Mouse (Mus musculus): ENCODE data around the gene Ppfia1. TPM values are rescaled to one million over a fixed set of nuclear protein-coding genes. Genes with fewer than 3 reads are reported as not detected.

The Ppfia1 gene
- total RNA-seq, 2 experiments from 2014 or later: 38.2 to 43.0 TPM

GRCm38 (mm10) chr7:144568091-144568490, 14.6 kb upstream of the Ppfia1 start:
- DNase-seq (ENCODE audit: low spot score in 2 of 2): no peak
- Histone ChIP-seq H3K27ac (no peak overlapping the region), H3K4me3 (no peak overlapping the region)
- TF ChIP-seq CTCF (conservative IDR thresholded peaks at IDR 0.05): no peak

DNA sequence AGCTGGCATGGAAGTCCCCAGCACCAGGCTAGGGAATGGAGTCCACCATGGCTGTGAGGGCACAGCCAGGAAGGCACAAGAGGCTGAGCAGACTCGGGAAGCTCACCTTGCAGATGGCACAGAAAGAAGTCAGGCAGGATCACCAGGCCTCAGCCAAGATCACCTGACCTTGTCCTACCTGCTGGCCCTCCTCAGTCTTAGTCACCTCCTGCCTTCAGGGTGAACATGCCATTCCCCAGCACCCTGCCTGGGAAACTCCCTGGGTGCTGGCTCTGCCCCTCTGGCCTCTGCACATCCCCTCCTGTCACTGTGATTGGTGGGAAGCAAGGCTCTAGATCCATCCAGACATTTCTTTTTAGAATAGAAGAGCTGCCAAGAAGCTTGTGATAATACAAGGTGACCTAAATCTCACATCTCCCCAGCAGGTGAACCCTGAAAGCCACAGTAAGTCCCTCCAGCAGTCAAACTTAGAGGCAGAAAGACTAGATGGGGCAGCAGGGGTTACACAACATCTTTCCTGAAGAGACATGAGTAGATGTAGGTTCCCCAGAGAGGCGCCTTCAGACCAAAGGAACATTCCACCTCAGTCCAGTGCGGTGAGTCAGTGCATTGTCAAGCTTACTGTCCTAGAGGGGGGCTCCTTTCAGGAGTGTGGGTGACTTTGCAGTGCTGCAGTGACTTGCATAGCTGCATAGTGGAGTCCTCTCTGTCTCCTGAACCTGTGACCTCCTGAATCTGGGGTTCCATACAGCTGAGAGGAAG, 13.6 kb upstream of the Ppfia1 start:
- no peak overlapping the region for H3K4me3 ChIP-seq
- no peak for DNase-seq (ENCODE audit: low spot score in 2 of 2)
- TF ChIP-seq CTCF (conservative IDR thresholded peaks at IDR 0.05): no peak
- no peak overlapping the region for H3K27ac ChIP-seq

GRCm38 (mm10) chr7:144563456-144564155, 10.1 kb upstream of the Ppfia1 start:
- TF ChIP-seq CTCF (conservative IDR thresholded peaks at IDR 0.05): no peak

DNA sequence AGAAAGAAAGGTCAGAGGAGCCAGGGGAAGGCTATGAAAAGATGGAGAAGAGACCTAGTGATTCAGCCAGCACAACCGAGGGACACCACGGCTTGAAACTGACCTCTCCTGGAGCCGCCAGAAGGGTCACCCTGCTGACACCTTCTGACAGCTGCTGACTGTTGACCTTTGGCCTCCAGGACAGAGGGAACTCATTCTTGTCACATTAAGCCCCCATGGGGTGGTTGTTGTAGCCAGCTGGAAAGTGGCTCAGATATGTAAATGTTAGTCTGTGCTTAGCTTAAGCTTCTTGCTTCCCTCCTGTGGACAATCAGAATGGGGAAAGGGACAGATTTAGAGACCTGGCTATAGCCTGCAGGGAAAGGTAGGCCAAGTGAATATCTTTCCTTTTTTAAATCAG, 8.5 kb upstream of the Ppfia1 start:
- no peak for DNase-seq (ENCODE audit: low spot score in 2 of 2)
- Histone ChIP-seq H3K27ac (no peak overlapping the region), H3K4me3 (no peak overlapping the region)
- no peak for TF ChIP-seq CTCF (conservative IDR thresholded peaks at IDR 0.05)

More at GRCm38 (mm10) chr7:144563456-144564155, 10.1 kb upstream of the Ppfia1 start:
- Histone ChIP-seq H3K4me3 (no peak overlapping the region), H3K27ac (no peak overlapping the region)
- DNase-seq (ENCODE audit: low spot score in 2 of 2): no peak

GRCm38 (mm10) chr7:144560594-144560993, 7.1 kb upstream of the Ppfia1 start:
- DNase-seq (ENCODE audit: low spot score in 2 of 2): no peak
- Histone ChIP-seq H3K27ac (no peak overlapping the region), H3K4me3 (no peak overlapping the region)
- TF ChIP-seq CTCF (conservative IDR thresholded peaks at IDR 0.05): no peak

GRCm38 (mm10) chr7:144558552-144558951, 5.0 kb upstream of the Ppfia1 start:
- H3K4me3 ChIP-seq: no peak overlapping the region
- no peak overlapping the region for H3K27ac ChIP-seq
- peak; percentile 45 for TF ChIP-seq CTCF (conservative IDR thresholded peaks at IDR 0.05)
- DNase-seq (ENCODE audit: low spot score in 2 of 2): no peak

GRCm38 (mm10) chr7:144554123-144554472, 569 bp upstream of the Ppfia1 start:
- no peak for DNase-seq (ENCODE audit: low spot score in 2 of 2)
- H3K27ac ChIP-seq: peak overlapping the region; percentile 92
- TF ChIP-seq CTCF (conservative IDR thresholded peaks at IDR 0.05): no peak
- peak overlapping the region; percentile 85 for H3K4me3 ChIP-seq

DNA sequence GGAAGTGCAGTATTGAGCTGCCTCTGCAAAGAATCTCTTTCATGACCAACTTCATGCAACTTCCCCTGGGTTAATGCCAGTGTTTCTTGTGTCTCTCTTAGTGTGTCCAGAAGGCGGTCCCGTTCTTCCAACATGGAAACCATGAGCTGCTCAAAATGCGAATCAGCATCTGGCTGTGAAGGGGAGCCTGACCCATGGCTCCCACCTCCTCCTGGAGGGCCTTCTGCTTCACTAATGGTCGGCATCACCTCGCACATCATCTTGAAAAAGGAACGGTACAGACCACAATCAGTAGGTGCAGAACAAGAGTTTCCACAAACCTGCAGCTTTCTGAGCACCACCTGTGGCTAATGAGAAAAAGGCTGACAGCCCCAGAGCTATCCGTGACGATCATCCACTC, 1.3 kb downstream of the Ppfia1 start:
- peak overlapping the region; percentile 74 for H3K4me3 ChIP-seq
- DNase-seq (ENCODE audit: low spot score in 2 of 2): no peak
- H3K27ac ChIP-seq: no peak overlapping the region
- no peak for TF ChIP-seq CTCF (conservative IDR thresholded peaks at IDR 0.05)

DNA sequence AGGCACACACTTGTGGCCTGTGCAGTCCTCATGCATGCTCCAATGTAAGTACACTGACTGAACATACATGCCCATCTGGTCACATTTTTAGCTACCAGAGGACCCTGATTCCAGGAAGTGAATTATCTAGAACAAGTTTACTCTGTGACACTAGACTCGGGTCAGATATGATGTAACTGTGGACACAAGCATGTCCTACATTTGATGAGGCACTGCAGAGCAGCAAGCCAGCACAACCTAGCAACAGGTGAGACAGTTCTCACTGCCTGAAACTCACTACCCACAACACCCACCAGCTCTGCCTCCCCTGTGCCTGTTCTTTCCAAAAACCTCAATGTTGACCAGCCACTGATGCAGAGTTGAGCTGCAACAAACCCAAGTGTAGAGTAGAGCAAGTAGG, 2.7 kb downstream of the Ppfia1 start:
- Histone ChIP-seq H3K27ac (no peak overlapping the region), H3K4me3 (no peak overlapping the region)
- DNase-seq (ENCODE audit: low spot score in 2 of 2): no peak
- TF ChIP-seq CTCF (conservative IDR thresholded peaks at IDR 0.05): no peak

- TF ChIP-seq CTCF (conservative IDR thresholded peaks at IDR 0.05): peak; percentile 58
- DNase-seq (ENCODE audit: low spot score in 2 of 2): no peak
- H3K27ac ChIP-seq: no peak overlapping the region
- no peak overlapping the region for H3K4me3 ChIP-seq
Observed at GRCm38 (mm10) chr7:144549904-144550566, 3.5 kb downstream of the Ppfia1 start.

DNA sequence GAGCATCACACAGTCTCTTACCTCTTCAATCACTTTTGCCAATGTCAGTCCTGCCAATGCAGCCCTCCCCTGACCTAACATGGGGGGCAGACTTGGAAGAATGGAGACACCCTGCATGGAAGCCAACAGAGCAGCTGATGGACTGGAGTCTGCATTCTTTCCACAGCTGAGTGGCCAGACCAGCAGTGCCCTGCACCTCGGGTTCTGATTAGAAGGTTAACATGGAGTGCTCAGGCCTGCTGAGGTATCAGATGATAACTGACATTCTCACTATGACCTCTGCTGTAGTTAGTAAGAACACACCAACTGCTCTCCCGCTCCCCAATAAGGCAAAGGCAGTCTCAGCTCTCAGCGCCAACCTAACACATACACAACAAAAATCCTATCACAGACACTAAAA, 8.3 kb downstream of the Ppfia1 start:
- DNase-seq (ENCODE audit: low spot score in 2 of 2): no peak
- no peak for TF ChIP-seq CTCF (conservative IDR thresholded peaks at IDR 0.05)
- Histone ChIP-seq H3K27ac (no peak overlapping the region), H3K4me3 (no peak overlapping the region)

DNA sequence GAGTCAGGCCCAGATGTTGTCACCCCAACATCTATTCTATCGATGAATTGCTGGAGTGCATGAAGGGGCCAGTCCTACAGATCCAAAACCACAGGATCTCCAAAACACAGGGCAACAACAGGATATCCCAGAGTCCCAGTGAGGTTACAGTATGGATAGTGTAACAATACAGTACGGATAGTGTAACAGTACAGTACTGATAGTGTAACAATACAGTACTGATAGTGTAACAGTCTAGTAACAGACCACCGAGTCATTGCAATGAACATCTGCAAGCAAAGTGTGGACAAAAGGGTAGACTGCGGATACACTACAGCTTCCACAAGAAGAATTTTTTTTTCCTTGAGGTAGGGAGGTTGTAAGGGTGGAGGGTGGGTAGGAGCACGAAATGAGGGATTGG, 12.2 kb downstream of the Ppfia1 start:
- Histone ChIP-seq H3K27ac (no peak overlapping the region), H3K4me3 (no peak overlapping the region)
- no peak for TF ChIP-seq CTCF (conservative IDR thresholded peaks at IDR 0.05)
- no peak for DNase-seq (ENCODE audit: low spot score in 2 of 2)

- DNase-seq (ENCODE audit: low spot score in 2 of 2): no peak
- peak overlapping the region; percentile 49; the same call in 1 of the 2 replicates for H3K27ac ChIP-seq
- no peak overlapping the region for H3K4me3 ChIP-seq
- no peak for TF ChIP-seq CTCF (conservative IDR thresholded peaks at IDR 0.05)
Observed at GRCm38 (mm10) chr7:144539146-144539545, 14.4 kb downstream of the Ppfia1 start.
